Mouse (Mus musculus): ENCODE measurements around the gene Smg5.

DNA sequence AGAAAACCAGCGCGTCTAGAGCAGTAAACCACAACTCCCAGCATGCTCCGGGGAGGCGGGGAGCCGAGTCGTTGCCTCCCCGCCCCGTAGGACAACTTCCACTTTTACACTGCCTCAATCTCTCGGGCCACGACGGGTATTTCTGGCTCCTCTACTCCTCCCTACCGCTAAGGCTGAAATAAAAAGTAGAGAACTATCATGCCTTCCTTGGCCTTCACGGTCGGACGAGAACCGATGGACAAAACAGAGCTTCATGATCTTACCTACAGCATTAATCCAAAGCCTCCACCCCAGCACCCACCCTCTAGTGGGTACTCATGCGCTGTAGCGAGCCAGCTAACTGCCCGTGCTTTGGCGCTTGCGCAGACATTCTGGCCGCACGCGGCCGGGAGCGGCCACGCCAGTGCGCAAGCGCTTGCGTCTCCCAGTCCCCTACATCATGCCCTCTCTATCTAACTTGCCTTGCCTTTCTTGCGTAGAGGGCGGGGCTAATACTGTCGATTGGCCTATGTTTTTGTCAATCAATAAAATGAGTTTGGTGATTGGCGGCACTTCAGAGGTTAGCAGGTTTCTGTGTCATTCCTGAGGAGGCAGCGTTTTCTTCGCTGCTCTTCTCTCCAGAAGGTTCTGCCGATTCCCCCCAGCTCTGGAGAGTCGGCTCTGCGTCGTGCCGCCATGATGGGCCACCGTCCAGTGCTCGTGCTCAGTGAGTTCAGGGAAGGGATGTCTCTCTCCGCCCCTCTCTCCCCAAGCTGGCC is 39.3 kb upstream of the Smg5 start, which contains the start of the genes Tsacc and Cct3:
- TF ChIP-seq POLR2A (IDR thresholded peaks at IDR 0.05; ENCODE audit: insufficient read length, low read depth), result peak; percentile 80
- TF ChIP-seq E2F4 (IDR thresholded peaks at IDR 0.05; ENCODE audit: insufficient read depth), result no peak
- no peak for TF ChIP-seq MAX (IDR thresholded peaks at IDR 0.05; ENCODE audit: low read depth)
- TF ChIP-seq POLR2AphosphoS2 (IDR thresholded peaks at IDR 0.05; ENCODE audit: insufficient read length, low read depth), result peak; percentile 89
- TF ChIP-seq CEBPB (IDR thresholded peaks at IDR 0.05; ENCODE audit: insufficient read depth, poor library complexity, severe bottlenecking), result no peak
- TF ChIP-seq MYOD1 (IDR thresholded peaks at IDR 0.05; ENCODE audit: control insufficient read depth in 1 of 3, insufficient read length in 2 of 3, low read depth in 2 of 3), result no peak
- no peak for TF ChIP-seq USF1 (IDR thresholded peaks at IDR 0.05; ENCODE audit: low read depth)
- no peak for TF ChIP-seq TCF12 (IDR thresholded peaks at IDR 0.05; ENCODE audit: insufficient read depth, poor library complexity, severe bottlenecking)

Measured in myocyte (in vitro differentiated cells).